Mouse (Mus musculus) heart, adult 2 months (tissue): ENCODE data around the gene Pex10. TPM values are rescaled to one million over a fixed set of nuclear protein-coding genes. Genes with fewer than 3 reads are reported as not detected.

Source experiments
- DNase-seq, 2 experiments: peaks; one replicate each; pipeline ENCODE4 v3.0.0; 2021
- H3K27ac ChIP-seq: fragments of 200-600 bp; 2 replicates; pipeline ENCODE4 v1.8.1; 2022
- H3K27me3 ChIP-seq: fragments of 200-500 bp; 2 replicates; pipeline ENCODE4 v1.6.1; 2012; ENCODE audit warnings: mild to moderate bottlenecking, low read length, inconsistent platforms, mixed read lengths; ENCODE audit not compliant: control insufficient read depth, insufficient read depth
- H3K36me3 ChIP-seq: fragments of 200-500 bp; 2 replicates; pipeline ENCODE4 v1.6.1; 2012; ENCODE audit warnings: low read length, inconsistent platforms; ENCODE audit not compliant: control insufficient read depth, insufficient read depth
- H3K4me1 ChIP-seq: fragments of 200-500 bp; 2 replicates; pipeline ENCODE4 v1.6.1; 2011; ENCODE audit warnings: low read length; ENCODE audit not compliant: control insufficient read depth, insufficient read depth
- H3K4me3 ChIP-seq: fragments of 200-600 bp; 2 replicates; pipeline ENCODE4 v1.8.1; 2022
- H3K79me2 ChIP-seq: fragments of 200-500 bp; replicated peaks from 2 replicates; pipeline ENCODE4 v1.6.1; 2012; ENCODE audit warnings: mild to moderate bottlenecking, inconsistent platforms, low read length, moderate library complexity, mixed read lengths; ENCODE audit not compliant: control insufficient read depth, insufficient read depth
- H3K9ac ChIP-seq: fragments of 200-500 bp; 2 replicates; pipeline ENCODE4 v1.6.1; 2012; ENCODE audit warnings: low read depth, mild to moderate bottlenecking, control low read depth, inconsistent platforms, low read length, mixed read lengths
- CTCF ChIP-seq: fragments of 200-600 bp; IDR thresholded peaks from 2 replicates; pipeline ENCODE4 v1.8.1; 2022; ENCODE audit warnings: antibody characterized with exemption, mild to moderate bottlenecking, moderate library complexity
- EP300 ChIP-seq: fragments of 200-500 bp; IDR thresholded peaks from 2 replicates; pipeline ENCODE4 v1.6.1; 2011; ENCODE audit warnings: low read depth, low read length, control low read depth; ENCODE audit not compliant: insufficient read depth
- POLR2A ChIP-seq: fragments of 200-500 bp; IDR thresholded peaks from 2 replicates; pipeline ENCODE4 v1.6.1; 2011; ENCODE audit warnings: mild to moderate bottlenecking, low read depth, low read length, control low read depth; ENCODE audit not compliant: insufficient read depth
- WGBS: fragments of 180-500 bp; shearing (Covaris S2); methylation state at CpG from one replicate; pipeline ENCODE4 v1.1.7; 2018; 5-methylcytosine and 5-hydroxymethylcytosine counted together
- intact Hi-C: fragments of 180-260 bp; cut with DNase I; formaldehyde crosslinking; loops from one replicate; pipeline ENCODE4 v1.15.1; 2025
- polyA plus RNA-seq: library from polyadenylated mRNA; depleted of rRNA; stranded (reverse); fragments of >200 nt; gene quantifications from 2 replicates; pipeline ENCODE4 v1.2.3, GENCODE M21; 2012
- total RNA-seq, 2 experiments: library from RNA; stranded (reverse); gene quantifications; 2 replicates each; pipeline ENCODE4 v1.2.3; 2021

Pex10 gene
- total and polyA plus RNA-seq, 3 experiments: 18.4 to 26.5 (median 19.4) TPM

DNA sequence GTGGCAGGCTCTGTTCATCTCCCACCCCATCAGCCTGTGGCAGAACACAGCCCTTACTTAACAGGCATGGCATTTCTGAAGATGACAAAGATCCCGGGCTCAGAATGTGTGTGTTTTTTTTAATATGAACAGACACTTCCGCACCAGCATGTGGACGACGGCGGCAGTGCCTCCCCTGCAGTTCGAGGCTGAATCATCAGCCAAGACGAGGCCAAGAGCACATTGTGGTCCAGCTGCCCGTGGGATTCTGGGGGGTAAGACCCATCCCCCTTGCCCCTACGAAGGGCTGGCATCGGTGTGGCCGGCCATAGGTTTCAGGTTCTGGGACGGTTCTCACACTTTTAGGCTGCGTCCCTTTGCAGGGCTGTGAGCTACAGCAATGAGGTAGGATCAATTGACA is 32.0 kb upstream of the Pex10 start:
- no peaks in the 10 kb centered on the region for H3K36me3 ChIP-seq
- 51% methylated on average over 13 of the region's 13 CpGs for WGBS
- no peak overlapping the region for H3K9ac ChIP-seq
- intact Hi-C loops: no loop called here
- no peak overlapping the region for H3K4me3 ChIP-seq
- DNase-seq: no peak
- no peaks in the 10 kb centered on the region for H3K4me1 ChIP-seq
- no peak overlapping the region for H3K27ac ChIP-seq
- TF ChIP-seq POLR2A: no peak
- no peak for TF ChIP-seq EP300
- TF ChIP-seq CTCF: no peak
- H3K79me2 ChIP-seq: no peaks in the 10 kb centered on the region
- no peaks in the 10 kb centered on the region for H3K27me3 ChIP-seq

DNA sequence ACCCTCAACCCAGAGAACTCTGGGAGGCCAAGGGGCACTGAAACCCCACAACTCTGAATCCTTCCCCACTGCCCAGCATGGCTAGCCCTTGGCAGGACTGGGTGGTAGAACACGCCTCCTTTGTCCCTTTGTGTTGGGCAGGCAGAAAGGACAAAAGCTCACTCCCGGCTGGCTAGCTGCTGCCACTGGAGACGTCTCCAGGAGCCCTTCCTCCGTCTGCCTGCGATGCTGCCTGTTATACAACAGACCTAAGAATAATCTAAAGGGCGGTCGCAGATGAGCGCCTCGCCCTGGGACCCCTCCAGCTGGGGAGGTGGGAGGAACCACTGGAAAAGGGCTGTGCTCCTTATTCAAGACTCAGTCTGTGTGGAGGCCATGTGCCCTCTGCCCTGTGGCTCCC is 26.6 kb upstream of the Pex10 start:
- Histone ChIP-seq H3K4me1 (no peaks in the 10 kb centered on the region), H3K79me2 (no peaks in the 10 kb centered on the region), H3K4me3 (no peak overlapping the region), H3K9ac (no peak overlapping the region), H3K27me3 (peaks cover 6% of the 10 kb centered on the region), H3K36me3 (no peaks in the 10 kb centered on the region), H3K27ac (no peak overlapping the region)
- 54% methylated on average over 9 of the region's 9 CpGs for WGBS
- DNase-seq: no peak
- intact Hi-C loops: no loop called here
- TF ChIP-seq CTCF (no peak), POLR2A (no peak), EP300 (no peak)

DNA sequence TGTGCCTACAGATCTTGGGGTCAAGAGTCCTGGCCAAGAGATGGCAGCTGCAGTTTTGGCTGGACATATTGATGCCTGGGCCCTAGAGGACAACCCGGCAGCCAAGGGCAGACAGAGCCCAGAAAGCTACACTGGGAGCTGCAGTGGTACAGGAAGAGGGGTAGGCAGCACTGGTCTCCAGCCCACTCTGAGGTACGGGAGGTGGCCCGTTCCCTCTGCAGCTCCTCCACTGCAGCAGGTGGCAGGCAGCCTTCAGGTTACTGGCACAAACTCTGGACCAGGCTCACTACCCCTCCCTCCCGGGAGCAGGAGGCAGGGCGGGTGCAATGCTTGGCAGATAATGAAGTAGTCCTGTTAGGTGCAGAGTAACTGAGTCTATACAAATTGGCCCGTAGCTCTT is 26.1 kb upstream of the Pex10 start:
- Histone ChIP-seq H3K4me3 (no peak overlapping the region), H3K4me1 (no peaks in the 10 kb centered on the region), H3K9ac (no peak overlapping the region), H3K27me3 (peaks cover 6% of the 10 kb centered on the region), H3K79me2 (no peaks in the 10 kb centered on the region), H3K27ac (no peak overlapping the region), H3K36me3 (no peaks in the 10 kb centered on the region)
- no peak for DNase-seq
- WGBS: 57% methylated on average over 6 of the region's 6 CpGs
- intact Hi-C loops: no loop called here
- no peak for TF ChIP-seq POLR2A
- TF ChIP-seq CTCF: no peak
- no peak for TF ChIP-seq EP300

DNA sequence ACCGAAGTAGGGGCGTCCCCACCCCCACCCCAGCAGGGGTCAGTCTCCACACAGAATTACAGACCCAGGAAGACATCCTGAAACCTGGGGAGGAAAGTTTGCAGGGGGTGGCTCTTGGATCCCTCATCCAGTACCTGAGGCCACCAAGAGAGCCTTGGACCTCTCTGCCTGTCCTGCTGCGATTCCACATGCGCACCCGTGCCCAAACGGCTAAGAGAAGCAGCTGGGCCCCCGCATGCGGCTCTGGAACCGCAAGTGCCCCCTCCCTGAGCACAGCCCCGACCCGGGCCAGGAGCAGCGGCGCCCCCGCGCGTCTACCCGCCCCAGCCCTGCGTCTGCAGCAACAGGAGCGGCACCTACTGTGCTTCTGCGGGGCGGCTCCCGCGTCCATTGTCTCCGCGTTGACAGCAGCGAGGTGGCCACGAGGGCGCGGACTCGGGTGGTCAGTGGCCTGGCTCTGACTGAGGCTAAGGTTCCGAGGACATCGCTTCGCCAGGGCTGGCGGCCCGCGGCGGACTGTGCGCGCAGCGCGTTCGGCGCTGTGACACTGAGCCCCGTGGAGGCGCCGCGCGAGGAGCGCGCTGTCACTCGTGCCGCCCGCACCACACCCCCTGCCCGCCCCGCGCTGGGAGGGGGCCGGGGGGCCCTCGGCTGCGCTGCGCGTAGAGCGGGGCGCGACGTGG is 24.1 kb upstream of the Pex10 start:
- H3K36me3 ChIP-seq: no peaks in the 10 kb centered on the region
- DNase-seq: no peak
- WGBS: 3% methylated on average over 64 of the region's 65 CpGs
- intact Hi-C loops: no loop called here
- H3K9ac ChIP-seq: no peak overlapping the region
- H3K4me1 ChIP-seq: no peaks in the 10 kb centered on the region
- no peak overlapping the region for H3K4me3 ChIP-seq
- peaks cover 6% of the 10 kb centered on the region for H3K27me3 ChIP-seq
- TF ChIP-seq CTCF: no peak
- no peak for TF ChIP-seq POLR2A
- no peak for TF ChIP-seq EP300
- no peaks in the 10 kb centered on the region for H3K79me2 ChIP-seq
- H3K27ac ChIP-seq: no peak overlapping the region

DNA sequence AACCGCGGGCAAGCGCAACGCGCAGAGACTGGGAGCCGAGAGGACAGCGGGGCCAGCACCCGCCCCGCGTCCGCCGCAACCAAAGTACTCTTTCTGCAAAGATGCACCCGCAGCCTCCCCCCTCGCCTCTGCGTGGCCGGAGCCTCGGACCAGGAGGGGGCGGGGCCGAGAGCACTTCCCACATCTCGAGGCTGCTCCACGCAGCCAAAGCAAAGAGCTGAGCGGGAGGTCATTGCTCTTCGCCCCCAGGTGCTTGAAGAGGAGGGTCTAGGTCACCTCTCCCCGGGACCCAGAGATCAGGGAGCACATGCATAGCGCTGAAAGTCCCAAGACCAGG is 23.6 kb upstream of the Pex10 start:
- WGBS: 3% methylated on average over 25 of the region's 25 CpGs
- intact Hi-C loops: no loop called here
- no peak overlapping the region for H3K27ac ChIP-seq

DNA sequence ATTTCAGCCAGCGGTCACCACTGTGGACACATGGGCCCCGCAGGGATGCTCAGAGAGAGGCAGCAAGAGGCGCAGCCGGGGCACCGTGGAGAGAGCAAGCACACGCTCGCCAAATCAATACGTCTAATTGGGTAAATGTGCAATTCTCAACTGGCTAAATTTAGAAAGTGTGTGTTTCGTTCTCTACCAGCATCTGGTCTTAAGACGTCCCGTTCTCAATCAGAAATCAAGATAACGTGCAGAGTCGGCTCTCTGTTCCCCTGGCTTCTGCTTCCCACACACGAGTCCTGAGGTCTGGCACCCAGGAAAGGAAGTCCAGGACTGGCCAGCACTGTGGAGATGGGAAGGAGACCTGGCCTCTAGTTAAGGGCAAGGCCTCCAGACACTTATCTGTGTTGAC is 20.2 kb upstream of the Pex10 start:
- WGBS: 69% methylated on average over 14 of the region's 14 CpGs
- Histone ChIP-seq H3K79me2 (no peaks in the 10 kb centered on the region), H3K9ac (no peak overlapping the region), H3K27me3 (peaks cover 6% of the 10 kb centered on the region), H3K4me1 (no peaks in the 10 kb centered on the region), H3K4me3 (no peak overlapping the region), H3K36me3 (no peaks in the 10 kb centered on the region), H3K27ac (no peak overlapping the region)
- intact Hi-C loops: no loop called here
- TF ChIP-seq CTCF (no peak), POLR2A (no peak), EP300 (no peak)
- no peak for DNase-seq

More for the DNA sequence above, 23.6 kb upstream of the Pex10 start:
- Histone ChIP-seq H3K4me3 (no peak overlapping the region), H3K79me2 (no peaks in the 10 kb centered on the region), H3K4me1 (no peaks in the 10 kb centered on the region), H3K9ac (no peak overlapping the region), H3K36me3 (no peaks in the 10 kb centered on the region), H3K27me3 (peaks cover 6% of the 10 kb centered on the region)
- DNase-seq: no peak
- TF ChIP-seq POLR2A: no peak
- no peak for TF ChIP-seq CTCF
- TF ChIP-seq EP300: no peak

DNA sequence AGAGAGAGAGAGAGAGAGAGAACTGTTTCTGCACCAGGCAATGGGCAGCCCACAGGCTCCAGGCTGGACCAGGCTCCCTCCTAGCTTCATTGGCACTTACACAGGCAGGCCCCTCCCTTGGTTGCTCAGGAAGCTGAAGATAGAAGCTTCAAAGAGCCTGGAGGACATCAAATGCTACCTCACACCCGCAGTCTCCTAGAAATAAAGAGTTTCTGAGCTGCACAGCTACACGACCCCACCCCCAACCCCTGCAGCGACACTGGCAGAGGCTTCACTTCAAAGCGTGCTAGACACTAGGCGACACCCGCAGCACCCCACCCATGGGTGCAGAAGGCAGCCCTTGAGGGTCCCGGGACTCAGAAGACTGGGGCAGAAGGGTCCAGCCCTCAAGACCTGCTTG is 16.7 kb upstream of the Pex10 start:
- H3K4me3 ChIP-seq: no peak overlapping the region
- 77% methylated on average over 7 of the region's 7 CpGs for WGBS
- intact Hi-C loops: no loop called here
- DNase-seq: no peak
- H3K4me1 ChIP-seq: no peaks in the 10 kb centered on the region
- TF ChIP-seq POLR2A: no peak
- no peak for TF ChIP-seq CTCF
- no peak for TF ChIP-seq EP300
- no peak overlapping the region for H3K27ac ChIP-seq
- H3K79me2 ChIP-seq: no peaks in the 10 kb centered on the region
- no peak overlapping the region for H3K9ac ChIP-seq
- H3K36me3 ChIP-seq: no peaks in the 10 kb centered on the region
- H3K27me3 ChIP-seq: no peaks in the 10 kb centered on the region
